Mouse (Mus musculus) ES-E14 (cell line): ENCODE measurements around the gene Foxn3.
A peak's percentile ranks its signal among the peaks of the same experiment; 100 is the strongest.

Experiments used
- CHD2 ChIP-seq: IDR thresholded peaks from 2 replicates; pipeline ENCODE4 v1.6.1; 2014; ENCODE audit warnings: mild to moderate bottlenecking, low read depth, low read length, inconsistent platforms
- HCFC1 ChIP-seq: IDR thresholded peaks from 2 replicates; pipeline ENCODE4 v1.6.1; 2012; ENCODE audit warnings: low read length, inconsistent platforms, borderline replicate concordance; ENCODE audit not compliant: insufficient read depth
- MAFK ChIP-seq: IDR thresholded peaks from 2 replicates; pipeline ENCODE4 v1.6.1; 2014; ENCODE audit warnings: mild to moderate bottlenecking, low read depth, low read length, inconsistent platforms; ENCODE audit not compliant: insufficient read depth
- ZC3H11A ChIP-seq: IDR thresholded peaks from 2 replicates; pipeline ENCODE4 v1.6.1; 2012; ENCODE audit warnings: low read depth, mild to moderate bottlenecking, inconsistent platforms, low read length, borderline replicate concordance
- ZNF384 ChIP-seq: IDR thresholded peaks from 2 replicates; pipeline ENCODE4 v1.6.1; 2012; ENCODE audit warnings: low read depth, low read length, inconsistent platforms

- TF ChIP-seq CHD2 (peak; percentile 46; the same call in 1 of the 2 replicates), HCFC1 (no peak), MAFK (no peak), ZC3H11A (no peak), ZNF384 (no peak)
Measured at GRCm38 (mm10) chr12:99412496-99412895, 150.9 kb downstream of the Foxn3 start.
